Mouse (Mus musculus): ENCODE measurements around the gene Sec23ip.
"Not testable (repeated sequence)": the region's sequence is repeated elsewhere in the genome, so short reads cannot be mapped to it uniquely, and the experiment has no call there.

Sec23ip gene

DNA sequence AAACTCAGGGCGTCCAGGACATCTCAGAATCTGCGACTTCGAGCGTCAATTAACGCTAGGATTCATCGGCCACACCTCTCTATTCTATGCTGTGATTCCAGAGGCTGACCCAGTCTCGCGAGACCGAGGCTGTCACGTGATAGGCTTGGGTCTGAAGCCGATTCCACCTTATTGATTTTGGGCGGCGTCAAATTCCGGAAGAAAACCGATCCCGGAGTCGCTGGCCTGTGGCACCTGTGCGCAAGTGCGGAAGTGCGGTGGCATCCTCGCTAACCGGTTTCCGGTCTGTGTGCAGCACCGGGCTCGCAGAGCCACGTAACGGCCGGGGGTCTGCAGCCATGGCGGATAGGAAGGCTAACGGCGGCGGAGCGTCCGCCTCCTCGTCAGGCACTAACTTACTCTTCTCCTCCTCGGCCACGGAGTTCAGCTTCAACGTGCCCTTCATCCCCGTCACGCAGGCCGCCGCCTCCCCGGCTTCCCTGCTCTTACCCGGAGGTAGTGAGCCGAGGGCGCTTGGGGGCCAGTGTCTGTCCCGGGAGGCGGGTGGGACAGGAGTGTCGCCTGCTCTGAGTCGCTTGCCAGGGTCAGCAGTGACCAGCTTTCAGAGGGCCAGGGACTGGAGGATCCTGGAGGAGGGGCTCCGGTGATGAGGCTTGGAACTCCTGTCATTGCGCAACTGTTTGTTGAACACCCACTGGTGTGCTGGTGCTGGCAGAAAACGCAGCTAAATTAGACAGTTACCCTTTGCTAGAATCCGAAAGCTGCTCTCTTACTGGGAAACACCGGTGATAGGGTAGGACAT is at the start of gene Sec23ip:
Gene Sec23ip (plus strand): TSS at position 260 of the 802 bp plus-strand sequence.
- DNase-seq: peak; percentile 98

DNA sequence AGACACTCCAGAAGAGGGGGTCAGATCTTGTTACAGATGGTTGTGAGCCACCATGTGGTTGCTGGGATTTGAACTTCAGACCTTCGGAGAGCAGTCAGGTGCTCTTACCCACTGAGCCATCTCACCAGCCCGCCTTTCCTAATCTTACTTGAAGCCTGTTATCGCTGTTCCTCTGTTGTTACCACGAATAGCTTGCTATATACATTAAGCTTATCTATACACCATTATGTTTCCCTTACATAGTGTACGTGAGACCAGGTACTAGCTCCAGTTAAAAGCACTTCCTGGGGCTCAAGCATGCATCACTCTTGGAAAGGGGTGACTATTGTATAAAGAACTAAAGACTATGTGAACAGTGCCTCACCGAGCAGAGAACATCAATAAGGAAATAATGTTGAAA is 44.8 kb upstream of the Sec23ip start:
- not testable (repeated sequence) for DNase-seq

DNA sequence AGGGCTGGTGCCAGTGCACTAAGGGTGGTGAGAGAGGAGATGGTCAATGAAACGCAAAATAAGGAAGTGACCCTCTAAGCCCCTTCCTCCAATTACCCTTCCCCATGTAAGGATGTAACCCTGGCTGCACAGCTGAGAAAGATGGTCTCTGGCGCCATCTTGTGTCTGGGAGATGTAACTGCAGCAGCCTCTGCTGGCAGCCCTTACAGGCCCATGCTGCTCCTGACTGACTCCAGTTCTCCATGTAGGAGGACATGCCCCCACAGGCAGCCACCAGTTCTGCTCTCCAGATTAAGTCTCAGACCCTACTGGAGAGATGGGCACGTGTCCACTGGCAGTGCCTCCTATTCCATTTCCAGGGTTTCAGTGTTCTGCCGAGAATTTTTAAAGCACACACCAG is 39.0 kb upstream of the Sec23ip start:
- DNase-seq: peak; percentile 71

DNA sequence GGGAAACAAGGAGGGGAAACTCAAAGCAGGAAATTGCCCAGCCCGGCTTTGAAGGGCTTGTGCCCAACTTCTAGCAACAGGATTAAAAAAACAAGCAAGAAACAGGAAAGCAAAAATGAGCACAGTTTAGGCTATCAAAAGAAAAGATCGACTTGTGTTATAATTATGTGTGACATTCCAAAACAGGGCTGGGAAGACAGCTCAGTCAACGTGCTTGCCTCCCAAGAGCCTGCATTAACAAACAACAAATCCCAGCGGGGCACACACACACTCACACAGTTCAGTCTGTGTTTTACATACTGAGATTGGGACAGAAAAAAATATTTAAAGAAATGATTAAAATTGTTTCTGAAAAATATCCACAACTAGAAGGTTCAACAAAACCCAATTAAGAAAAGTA is 26.8 kb upstream of the Sec23ip start:
- DNase-seq: no peak

DNA sequence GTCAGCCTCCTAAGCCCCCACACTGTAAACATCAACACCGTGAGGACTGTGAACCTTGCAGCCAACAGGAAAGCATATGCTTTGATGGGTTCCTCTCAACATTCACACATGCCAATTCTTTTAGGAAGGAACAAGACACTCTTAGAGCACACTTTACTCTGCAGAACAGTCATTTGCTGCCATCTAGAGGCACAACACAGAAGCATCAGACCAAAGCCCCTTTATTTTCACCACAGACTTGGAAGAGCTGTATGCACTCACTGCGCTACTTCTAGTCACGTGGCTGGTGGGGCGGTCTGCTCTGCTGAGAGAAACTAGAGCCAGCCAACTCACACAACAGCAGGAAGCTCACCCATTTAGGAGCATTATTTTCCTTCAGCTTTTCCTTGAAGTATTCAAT is 20.0 kb upstream of the Sec23ip start:
- peak; percentile 75 for DNase-seq

DNA sequence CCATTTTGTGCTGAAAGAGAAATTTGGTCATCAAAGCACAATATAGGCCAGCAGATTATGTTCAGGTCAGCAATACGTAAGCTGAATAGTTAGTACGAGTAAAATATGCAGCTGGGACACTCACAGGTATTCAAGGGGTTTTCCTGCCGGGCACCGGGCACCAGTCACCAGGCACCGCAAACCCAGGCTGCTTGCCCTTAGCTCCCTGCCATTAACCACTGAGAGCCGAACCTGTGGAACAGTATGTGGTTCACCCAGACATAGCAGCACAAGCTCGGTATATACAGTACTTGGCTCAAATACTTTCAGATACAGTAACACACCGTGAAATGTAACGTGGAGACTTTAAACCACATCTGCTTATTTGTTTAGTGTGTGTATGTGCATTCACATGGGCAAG is 19.6 kb upstream of the Sec23ip start:
- no peak for DNase-seq

DNA sequence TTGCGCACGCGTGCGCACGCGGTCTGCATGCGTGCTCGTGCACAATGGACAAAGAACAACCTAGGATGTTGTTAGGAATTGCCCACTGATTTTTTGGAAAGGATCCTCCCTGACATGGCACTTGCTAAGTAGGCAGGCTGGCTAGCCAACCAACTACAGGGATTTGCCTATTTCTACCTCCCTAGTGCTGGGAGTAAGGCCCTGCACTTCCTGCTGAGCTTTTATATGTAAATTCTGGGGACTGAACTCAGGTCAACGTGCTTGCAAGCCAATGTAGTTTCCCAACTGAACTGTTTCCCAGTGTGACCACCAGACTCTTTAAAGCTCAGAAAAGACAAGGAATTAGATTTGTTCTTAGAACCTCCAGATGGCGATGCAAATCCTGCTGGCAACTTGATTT is 17.7 kb upstream of the Sec23ip start:
- no peak for DNase-seq

DNA sequence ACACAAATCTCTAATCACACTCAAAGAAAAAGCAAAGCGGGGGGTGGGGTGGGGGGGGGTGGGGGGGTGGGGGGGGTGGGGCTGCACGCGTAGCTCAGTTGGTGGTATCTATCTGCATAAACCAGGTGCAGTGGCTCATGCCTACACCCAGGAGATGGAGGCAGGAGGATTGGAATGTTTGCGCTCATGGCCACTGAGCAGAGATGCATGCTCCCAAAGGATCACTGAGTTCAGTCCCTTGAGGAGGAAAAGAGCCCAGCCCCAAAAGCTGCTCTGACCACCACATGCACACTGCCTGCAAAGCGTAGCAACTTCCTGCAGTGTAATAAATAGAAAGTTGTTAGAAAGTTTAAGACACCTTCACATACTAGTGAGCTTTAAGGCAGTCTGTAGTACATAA is 17.0 kb upstream of the Sec23ip start:
- no peak for DNase-seq

DNA sequence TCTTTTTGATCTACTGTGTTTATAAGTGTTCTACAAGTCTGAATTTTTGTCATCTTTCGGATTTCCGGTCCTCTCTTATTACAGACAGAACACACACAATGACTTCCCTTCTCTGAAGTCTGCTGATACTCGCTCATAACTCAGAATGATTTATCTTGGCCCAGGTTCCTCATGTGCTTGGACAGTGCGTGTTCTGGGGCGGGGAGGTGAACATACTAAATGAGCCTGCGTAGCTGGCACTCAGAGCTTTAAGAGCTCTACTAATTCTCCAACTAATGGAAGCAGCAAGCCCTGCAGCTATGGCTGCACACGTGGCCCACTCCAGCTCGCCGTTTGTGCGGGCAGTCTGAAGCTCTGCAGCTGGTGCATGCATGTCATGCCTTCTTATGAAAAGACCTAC is 16.0 kb upstream of the Sec23ip start:
- DNase-seq: no peak

DNA sequence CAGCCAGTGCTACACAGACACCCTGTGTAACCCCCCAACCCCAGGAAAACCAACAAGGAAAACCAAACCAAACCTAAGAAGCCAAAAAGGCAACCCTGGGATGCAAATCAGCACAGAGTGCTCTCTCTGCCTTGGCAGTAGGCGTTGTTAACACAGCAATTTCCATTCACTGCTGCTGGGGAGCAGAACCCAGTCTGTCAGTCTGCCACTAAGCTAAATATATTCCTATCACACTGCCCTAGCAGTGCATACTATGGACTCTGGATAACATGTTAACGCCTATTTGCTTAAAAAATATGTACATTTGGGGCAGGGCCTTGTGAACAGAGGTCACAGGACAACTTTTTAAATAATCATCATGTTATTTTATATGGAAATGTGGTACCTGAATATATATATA is 13.2 kb upstream of the Sec23ip start:
- no peak for DNase-seq

DNA sequence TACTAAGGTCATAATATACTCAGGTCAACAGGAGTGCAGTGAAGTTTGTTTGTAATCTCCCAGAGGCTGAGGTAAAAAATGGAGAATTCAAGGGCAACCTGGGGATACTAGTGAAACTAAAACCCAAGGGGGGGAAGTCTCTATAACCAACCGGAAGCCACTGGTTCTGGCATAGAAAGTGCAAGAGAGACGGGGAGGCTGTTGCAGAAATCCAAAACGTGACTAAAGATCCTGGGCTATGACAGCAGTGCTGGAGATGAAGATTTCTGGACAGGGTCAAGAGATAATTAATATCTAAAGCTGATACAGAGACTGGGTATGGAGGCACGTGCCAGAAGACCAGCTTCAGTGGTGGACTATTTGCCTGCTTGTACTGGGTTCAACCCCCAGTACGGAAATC is 6.7 kb upstream of the Sec23ip start:
- DNase-seq: no peak

DNA sequence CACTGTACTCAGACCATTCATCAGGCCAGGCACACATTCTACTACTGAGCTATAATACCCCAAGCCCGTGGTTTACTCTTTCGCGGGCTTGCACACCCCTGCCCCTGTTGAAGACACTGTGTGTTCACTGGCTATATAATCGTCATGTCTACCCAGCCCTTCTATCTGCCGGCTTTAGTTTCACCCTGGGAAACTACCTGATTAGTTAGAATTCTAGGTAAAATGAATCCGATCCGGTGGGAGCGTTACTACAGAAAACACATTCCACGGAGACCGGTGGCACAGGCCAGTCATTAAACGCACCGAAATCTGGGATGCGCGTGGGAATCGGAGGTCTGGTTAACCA is 5.7 kb upstream of the Sec23ip start:
- DNase-seq: no peak

DNA sequence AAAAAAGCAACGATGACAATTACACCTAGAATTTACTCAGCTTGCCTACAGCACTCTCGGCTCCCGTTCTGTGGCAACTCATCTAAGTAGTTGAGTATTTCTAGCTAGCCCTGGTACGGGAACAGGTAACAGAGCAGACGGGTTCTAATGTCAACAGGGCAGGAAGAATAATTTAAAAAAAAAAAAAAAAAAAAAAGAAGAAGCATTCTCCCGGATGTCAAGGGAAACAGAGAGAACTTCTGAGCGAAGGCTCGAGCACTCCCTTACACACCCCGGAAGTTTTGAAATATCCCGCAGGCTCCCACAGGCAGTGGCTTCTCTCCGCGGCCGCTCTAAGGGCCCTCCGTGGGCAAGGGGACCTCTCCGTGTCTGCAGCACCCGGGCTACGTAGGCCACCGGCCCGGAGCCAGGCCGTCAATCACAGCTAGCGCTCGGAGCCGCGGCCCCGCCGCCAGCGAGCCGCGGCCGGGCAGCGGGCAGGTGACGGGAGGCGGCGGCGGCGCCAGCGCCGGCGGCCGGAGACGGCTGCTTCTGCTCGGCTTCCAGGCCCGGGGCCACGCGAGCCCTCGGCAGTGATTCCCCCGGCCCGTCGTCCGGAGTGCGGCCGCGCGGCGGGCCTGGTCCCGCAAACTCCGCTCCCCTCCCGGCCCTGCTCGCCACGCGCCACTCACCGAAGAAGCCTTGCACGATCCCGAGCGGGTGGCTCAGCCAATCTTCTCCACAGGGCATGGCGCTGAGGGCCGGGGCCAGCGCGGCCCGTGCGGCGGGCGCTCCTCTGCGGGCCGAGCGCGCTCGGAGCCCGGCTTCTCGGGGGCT is 5.1 kb upstream of the Sec23ip start:
- DNase-seq: peak; percentile 64

DNA sequence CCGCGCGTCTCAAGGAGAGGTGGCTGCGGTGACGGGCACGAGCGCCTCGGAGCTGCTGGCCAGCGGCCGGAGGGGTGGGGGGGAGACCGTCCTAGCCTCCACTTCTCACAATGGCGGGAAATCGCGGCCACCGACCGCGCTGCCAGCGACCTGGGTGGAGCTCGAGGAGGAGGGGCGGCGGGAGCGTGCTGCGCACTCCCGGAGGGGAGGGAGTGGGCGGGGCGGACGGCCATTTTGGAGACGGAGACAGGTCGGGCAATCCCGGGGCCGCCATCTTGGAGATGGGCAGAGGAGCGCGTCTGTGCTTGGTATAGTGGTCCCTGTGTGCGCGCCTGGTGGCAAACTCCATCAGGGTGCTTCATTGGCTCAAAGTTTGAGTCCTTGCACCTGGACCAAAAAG is 4.4 kb upstream of the Sec23ip start, which contains the start of gene Mcmbp:
Gene Mcmbp (minus strand): TSS at position 162 of the 400 bp plus-strand sequence.
- DNase-seq: peak; percentile 99

DNA sequence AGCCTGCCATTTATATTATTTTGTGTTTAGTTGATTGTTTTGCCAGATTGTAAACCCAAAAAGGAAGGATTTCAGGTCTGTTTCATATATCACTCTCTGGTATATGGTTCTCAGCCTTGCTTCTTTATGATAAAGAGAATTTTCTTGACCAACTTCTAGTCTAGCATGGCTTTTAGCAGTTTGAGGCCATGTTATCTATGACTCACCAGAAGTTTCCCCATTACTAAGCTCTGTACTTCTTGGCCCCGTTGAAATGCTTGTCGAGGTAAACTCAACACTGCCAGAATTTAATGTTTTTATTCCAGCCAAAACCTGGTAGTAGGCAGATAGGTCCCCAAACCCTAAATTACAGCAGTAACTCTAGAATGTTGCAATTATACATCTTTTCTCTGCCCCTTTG is 845 bp upstream of the Sec23ip start:
- DNase-seq: no peak

DNA sequence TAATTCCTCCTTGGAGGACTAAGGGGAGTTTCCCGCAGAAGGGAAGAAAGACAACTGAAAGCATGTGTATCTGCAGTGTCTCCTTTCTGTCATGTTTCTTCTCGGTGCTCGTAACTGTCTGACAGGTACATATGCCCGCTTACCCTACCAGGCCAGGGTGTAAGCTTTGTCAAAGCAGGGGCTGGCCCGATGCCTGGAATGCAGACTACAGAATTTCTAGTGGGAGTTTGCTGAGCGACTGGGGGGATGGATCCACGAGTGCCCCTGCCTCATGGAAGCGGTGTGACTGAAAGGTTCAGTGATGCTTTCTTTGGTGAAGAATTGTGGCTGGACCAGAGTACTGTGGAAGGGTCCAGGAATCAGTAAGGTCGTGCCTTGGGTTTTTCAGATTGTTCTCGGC is 1.4 kb downstream of the Sec23ip start:
- no peak for DNase-seq

DNA sequence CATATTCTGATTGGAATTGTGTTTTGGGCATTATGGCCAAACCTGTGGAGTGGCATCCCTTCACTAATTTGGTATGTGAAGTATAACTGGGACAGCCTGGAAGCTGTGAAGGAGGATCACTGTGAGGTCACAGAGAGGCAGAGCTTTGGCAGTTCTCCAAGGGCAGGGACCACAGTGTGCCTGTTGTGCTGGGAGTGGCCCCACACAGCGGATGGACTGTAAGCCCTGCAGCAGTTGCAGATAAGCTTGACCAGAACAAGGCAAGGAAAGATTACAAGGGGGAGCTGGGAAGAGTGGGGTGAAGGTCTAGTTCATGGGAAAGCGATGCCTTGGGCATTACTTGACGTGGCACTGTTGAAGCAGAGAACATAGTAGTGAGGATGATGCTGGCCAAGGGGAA is 4.0 kb downstream of the Sec23ip start:
- peak; percentile 84 for DNase-seq

DNA sequence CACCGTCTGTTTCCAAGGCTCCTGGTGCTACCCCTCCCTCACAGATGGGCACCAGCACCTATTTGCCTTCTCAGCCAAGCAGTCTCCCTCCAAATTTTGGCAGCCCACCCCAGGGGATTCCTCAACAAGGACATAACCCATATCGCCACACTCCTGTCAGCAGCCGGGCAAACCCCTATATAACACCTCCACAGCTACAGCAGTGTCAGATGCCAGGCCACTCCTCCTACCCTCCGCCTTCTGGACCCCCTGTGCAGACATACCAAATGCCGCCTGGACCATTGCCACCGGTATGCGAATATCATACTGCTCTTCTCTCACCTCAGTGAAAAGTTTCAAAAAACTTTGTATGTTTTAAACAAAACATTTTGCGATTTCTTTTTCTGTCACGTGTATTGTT is 5.6 kb downstream of the Sec23ip start:
- DNase-seq: no peak

DNA sequence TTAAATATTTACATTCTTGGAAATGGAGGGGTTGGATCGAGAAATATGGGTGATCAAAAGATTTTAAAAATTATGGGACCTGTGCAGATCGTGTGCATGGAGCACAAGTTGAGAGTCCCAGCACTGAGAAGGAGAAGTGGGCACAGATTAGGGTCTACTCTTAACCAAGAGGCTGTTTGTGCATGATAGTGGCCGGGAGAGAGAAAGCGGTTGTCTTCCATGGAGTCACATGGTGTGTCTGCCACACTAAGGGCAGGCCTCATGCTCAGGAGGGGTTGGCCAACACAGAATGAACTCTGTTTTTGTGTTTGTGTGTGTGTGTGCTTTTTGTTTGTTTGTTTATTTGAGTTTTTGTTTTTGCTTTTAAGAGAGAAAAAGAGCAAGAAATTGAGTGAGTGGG is 7.3 kb downstream of the Sec23ip start:
- no peak for DNase-seq

DNA sequence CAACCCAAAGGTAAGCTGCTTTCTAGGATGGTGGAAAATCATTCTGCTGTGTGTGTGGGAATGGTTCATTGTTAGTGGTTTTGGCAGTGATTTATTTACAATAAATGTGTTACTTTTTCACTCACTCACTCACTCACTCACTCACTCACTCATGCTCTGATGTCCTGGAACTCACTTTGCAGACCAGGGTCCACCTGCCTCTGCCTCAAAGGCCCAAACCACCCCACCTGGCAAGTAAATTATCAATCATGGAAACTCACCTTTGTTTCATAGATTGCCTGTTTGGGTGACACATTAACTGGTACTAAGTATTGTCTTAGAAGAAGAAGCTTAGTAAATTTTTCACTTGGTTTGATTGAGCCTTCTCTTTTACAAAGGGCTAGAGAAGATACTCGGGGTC is 10.7 kb downstream of the Sec23ip start:
- no peak for DNase-seq

DNA sequence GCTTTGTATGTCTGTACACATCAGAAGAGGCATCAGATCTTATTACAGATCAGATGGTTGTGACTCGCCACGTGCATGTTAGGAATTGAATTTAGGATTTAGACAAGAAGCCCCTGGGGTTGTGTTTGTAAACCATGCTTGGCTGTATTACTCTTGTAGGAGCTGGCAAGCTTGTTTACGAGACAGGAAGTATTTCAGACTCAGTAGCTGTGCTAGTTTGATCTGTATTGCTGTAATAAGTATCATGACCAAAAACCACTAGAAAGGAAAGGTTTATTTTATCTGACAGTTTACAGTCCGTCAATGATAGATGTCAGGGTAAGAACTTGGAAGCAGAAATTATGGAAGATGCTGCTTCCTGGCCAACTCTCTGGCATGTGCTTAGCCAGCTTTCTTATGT is 14.2 kb downstream of the Sec23ip start:
- no peak for DNase-seq

DNA sequence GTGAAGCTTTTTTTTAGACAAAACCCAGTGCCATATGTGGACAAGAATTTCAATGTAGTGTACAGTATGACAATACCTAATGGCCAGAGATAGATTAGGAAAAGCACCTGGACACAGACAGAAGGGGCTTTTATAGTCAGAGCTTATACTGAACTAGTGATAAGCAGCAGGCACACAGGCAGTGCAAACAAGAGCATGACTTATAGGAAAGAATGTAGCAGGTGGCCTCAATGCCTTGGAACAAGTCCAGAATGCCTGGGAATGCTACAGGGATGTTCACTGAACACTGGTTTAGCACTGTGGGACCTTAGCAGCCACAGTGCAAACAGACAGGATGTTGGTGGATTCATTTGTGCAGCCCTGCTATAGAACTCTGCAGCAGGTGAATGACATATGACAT is 22.0 kb downstream of the Sec23ip start:
- DNase-seq: no peak

DNA sequence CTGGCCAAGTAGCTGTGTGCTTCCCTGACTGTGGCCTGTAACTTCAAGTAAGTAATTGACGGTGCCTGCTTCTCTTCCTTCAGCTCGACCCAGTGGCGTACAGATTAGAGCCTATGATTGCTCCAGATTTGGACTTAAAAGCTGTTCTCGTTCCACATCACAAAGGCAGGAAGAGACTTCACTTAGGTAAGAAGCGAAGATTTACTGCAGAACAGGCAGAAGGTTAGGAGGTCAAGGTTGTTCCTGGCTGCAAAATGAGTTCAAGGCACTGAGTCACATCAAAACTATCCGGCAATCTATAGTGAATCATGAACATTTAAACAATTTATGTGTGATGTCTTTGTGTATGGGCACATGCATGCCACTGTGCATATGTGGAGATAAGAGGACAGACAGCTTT is 32.5 kb downstream of the Sec23ip start:
- no peak for DNase-seq

DNA sequence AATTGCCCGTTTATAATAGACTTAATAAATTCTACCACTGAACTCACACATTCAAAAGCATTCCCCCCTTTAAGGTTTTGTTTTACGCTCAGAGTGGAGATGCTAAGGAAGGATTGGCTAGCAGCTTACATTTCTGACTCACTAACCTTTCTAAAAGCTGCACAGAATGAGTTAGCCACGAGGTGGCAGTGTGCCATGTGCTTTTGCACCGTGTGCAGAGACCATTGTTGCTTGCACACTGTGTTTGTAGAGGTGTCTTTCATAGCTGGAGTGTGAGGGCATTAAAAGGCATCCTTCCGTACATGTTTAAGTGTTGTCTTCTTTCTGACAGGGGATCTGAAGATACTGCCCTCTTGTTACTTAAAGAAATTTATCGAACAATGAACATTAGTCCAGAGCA is 34.6 kb downstream of the Sec23ip start:
- peak; percentile 50 for DNase-seq

DNA sequence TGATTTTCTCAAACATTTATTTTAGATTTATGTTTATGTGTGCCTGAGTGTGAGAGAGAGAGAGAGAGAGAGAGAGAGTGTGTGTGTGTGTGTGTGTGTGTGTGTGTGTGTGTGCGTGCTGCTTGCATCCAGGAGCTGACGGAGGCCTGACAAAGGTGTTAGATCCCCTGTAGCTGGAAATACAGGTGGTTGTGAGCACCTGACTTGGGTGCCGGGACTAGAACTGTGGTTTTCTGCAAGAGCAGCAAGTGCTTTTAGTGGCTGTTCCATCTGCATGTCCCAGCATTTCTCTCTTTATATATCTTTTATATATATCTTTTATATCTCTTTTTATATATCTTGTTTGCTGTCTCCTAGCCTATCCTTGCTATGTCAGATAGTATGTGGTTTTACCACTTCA is 37.1 kb downstream of the Sec23ip start:
- no peak for DNase-seq
